Mouse (Mus musculus): Measurements from ENCODE around the gene Tshz2. TPM values are rescaled to one million over a fixed set of nuclear protein-coding genes. Genes with fewer than 3 reads are reported as not detected.

Gene Tshz2
- polyA plus RNA-seq, 1 experiment: 42.6 TPM

DNA sequence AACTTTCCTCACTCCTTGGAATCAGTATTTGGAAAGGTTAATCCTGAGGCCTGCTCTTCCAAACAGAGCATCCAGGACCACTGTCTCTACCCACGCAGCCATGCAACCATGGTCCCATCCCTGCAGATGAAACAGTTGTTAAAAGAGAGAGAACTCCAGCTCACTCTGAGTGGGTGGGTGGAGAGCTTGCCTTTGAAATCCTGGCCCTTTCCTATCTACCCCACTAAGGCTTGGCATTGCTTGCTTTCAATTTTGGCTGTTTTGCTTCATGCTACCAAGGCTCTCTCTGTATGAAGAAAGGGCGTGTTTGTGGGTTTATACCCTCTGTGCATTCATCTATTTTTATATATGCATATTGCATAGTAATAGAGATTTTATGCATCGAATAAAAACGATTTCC lies 33.2 kb upstream of the Tshz2 start:
- no peak for TF ChIP-seq CTCF (IDR thresholded peaks at IDR 0.05; ENCODE audit: borderline replicate concordance, extremely low read depth, insufficient read depth, insufficient read length)
- no peak for TF ChIP-seq POLR2A (IDR thresholded peaks at IDR 0.05; ENCODE audit: borderline replicate concordance, extremely low read depth, insufficient read depth, insufficient read length, poor library complexity, severe bottlenecking)
- no peak for DNase-seq (ENCODE audit: low read depth)

DNA sequence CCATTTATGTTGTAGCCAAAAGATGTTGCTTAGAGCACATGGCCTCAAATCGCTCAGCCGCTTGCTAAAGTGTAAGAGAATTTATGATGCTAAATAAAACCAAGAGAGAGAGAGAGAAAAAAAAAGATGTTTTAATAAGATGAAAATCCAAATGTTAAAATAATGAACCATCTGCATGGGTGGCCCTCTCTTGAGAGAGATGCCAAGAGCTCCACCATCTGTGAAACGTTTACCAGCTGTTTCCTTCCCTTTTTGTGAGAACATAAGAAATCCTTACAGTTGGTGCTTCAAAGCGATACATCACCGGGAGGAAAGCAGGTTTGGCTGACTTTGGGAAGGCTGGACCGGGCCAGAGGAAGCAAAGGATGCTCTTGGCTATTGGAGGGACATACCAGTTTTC lies 32.6 kb upstream of the Tshz2 start:
- TF ChIP-seq POLR2A (IDR thresholded peaks at IDR 0.05; ENCODE audit: borderline replicate concordance, extremely low read depth, insufficient read depth, insufficient read length, poor library complexity, severe bottlenecking) (no peak), CTCF (IDR thresholded peaks at IDR 0.05; ENCODE audit: borderline replicate concordance, extremely low read depth, insufficient read depth, insufficient read length) (no peak)
- DNase-seq (ENCODE audit: low read depth): peak; percentile 86

DNA sequence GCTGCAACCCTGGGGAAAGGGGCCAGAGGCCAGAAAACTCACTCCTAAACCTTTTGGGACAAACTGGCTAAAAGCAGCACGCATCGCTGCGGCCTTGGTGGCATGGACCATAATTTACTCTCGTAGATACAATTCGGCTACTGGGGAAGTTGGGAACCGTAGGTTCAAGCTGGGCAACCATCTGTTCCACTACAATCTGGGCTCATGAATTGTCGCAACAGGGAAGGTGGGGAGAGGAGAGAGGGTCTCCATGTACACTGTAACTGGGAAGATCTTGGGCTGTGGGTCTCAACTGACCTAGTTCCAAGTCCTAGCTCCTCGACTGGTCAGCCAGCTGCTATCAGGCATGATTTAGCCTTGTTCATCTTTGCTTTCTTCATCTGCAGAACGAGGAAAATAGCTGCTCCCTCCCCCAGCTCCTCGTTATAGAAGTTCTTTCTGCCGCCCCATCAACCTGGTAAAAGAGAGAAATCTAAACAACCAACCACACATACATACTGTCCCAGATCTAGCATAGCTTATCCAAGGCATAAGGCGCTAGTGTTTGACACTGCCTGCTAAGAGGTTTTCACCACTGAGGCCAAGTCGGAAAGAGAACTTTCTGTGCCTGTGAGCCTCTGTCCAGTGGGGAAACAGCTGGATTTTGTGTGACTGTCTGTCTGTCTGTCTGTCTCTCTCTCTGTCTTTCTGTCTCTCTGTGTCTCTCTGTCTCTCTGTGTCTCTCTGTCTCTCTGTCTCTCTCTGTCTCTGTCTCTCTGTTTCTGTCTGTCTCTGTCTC lies 25.7 kb upstream of the Tshz2 start:
- peak; percentile 39 for DNase-seq (ENCODE audit: low read depth)
- TF ChIP-seq CTCF (IDR thresholded peaks at IDR 0.05; ENCODE audit: borderline replicate concordance, extremely low read depth, insufficient read depth, insufficient read length) (no peak), POLR2A (IDR thresholded peaks at IDR 0.05; ENCODE audit: borderline replicate concordance, extremely low read depth, insufficient read depth, insufficient read length, poor library complexity, severe bottlenecking) (no peak)

DNA sequence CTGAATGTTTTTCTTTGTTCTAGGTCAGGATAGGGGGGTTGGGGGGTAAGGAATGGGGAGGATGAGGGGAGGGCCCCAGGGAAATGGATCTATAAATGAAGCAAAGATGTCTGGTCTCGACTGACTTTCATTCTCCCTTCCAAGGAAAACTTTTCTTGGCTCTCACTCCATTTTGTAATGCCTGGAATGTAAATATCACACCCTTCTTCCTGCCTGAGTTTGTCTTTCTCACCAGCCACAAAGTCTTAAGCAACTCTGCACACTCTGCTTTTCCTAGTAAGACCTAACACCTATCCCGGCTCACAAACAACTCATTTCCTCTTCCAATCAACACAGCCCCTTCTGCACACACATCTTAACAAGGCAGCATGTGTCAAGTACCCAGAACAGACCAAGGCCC lies 25.0 kb upstream of the Tshz2 start:
- TF ChIP-seq POLR2A (IDR thresholded peaks at IDR 0.05; ENCODE audit: borderline replicate concordance, extremely low read depth, insufficient read depth, insufficient read length, poor library complexity, severe bottlenecking) (no peak), CTCF (IDR thresholded peaks at IDR 0.05; ENCODE audit: borderline replicate concordance, extremely low read depth, insufficient read depth, insufficient read length) (no peak)

DNA sequence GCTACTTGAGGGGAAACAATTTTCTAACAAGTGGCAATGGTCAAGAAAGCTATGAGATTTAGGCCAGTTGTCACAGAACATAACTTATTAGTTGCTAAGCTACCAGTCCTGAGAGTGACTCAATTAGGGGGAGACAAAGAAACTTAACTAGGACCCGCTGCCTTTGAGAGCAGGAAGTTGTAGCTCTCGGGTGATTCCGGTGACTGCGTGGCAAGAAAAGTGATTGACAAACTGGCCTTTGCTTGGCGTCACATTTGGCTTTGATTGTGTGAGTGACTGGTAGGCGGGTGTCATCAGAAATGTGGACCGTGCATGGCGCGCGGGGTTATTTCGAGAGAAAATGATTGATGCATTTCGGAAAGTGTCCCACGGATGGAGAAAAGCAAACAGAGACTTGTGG lies 22.9 kb upstream of the Tshz2 start:
- TF ChIP-seq POLR2A (IDR thresholded peaks at IDR 0.05; ENCODE audit: borderline replicate concordance, extremely low read depth, insufficient read depth, insufficient read length, poor library complexity, severe bottlenecking) (no peak), CTCF (IDR thresholded peaks at IDR 0.05; ENCODE audit: borderline replicate concordance, extremely low read depth, insufficient read depth, insufficient read length) (no peak)

More for the DNA sequence above, 25.0 kb upstream of the Tshz2 start:
- DNase-seq (ENCODE audit: low read depth): no peak

DNA sequence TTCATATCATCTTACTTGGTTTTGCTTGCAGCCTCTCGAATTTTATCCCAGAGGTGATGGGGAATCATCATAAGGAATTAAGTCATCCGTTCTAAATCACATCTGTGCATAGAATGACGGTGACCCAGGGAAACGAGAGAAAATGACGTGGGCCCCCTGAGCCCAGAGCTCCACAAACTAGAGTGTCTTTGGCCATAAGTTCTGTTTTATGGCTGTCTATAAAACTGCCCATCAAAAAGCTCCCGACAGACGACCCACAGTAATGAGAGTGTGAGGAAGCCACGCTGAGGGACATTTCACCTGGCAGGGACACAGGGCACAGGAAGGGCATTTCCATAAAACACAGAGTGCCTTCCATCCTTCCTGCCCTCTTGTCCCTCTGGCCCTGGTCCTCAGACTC lies 21.9 kb upstream of the Tshz2 start:
- TF ChIP-seq CTCF (IDR thresholded peaks at IDR 0.05; ENCODE audit: borderline replicate concordance, extremely low read depth, insufficient read depth, insufficient read length) (no peak), POLR2A (IDR thresholded peaks at IDR 0.05; ENCODE audit: borderline replicate concordance, extremely low read depth, insufficient read depth, insufficient read length, poor library complexity, severe bottlenecking) (no peak)
- DNase-seq (ENCODE audit: low read depth): no peak

More for the DNA sequence above, 22.9 kb upstream of the Tshz2 start:
- peak; percentile 33 for DNase-seq (ENCODE audit: low read depth)

DNA sequence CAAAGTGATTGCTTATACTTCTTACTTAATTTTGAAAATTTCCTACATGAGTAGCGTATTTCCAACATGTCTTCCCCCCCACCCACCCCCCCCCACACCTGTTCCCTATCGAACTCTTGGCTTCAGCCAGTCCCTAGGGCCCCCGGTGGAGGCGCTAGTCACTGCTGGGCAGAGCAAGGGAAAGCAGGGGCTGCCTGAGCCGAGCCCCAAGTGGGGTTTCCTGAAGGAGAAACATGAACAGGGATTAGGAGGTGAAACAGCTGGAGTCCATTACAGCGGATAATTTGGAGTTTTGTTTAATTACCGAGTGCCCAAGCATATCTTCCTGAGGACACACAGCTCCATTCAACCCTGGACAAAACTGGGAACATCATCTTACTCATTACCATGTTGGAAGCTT lies 21.3 kb upstream of the Tshz2 start:
- DNase-seq (ENCODE audit: low read depth): no peak
- TF ChIP-seq CTCF (IDR thresholded peaks at IDR 0.05; ENCODE audit: borderline replicate concordance, extremely low read depth, insufficient read depth, insufficient read length) (0 out of 2 replicates have a peak, but pooled peaks have one; percentile 24), POLR2A (IDR thresholded peaks at IDR 0.05; ENCODE audit: borderline replicate concordance, extremely low read depth, insufficient read depth, insufficient read length, poor library complexity, severe bottlenecking) (no peak)

DNA sequence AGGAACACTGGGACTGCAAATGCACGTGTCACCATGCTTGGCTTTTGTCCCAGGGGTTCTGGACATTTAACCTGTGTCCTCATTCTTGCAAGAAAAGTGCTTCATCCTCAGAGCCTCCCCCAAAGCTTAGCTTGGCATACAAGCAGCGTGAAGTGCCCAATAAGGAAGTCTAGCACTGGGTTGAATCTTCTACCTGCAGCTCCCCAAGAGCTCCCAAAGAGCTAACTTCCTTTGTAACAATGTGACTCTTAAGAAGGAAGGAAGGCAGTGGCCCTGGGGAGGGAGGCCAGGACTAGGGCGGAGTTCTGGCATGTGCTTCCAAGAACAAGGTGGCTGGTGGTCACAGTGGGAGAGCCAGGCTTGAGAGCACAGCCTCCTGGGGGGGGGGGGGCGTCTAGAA lies 18.1 kb upstream of the Tshz2 start:
- DNase-seq (ENCODE audit: low read depth): no peak
- TF ChIP-seq CTCF (IDR thresholded peaks at IDR 0.05; ENCODE audit: borderline replicate concordance, extremely low read depth, insufficient read depth, insufficient read length) (no peak), POLR2A (IDR thresholded peaks at IDR 0.05; ENCODE audit: borderline replicate concordance, extremely low read depth, insufficient read depth, insufficient read length, poor library complexity, severe bottlenecking) (no peak)

DNA sequence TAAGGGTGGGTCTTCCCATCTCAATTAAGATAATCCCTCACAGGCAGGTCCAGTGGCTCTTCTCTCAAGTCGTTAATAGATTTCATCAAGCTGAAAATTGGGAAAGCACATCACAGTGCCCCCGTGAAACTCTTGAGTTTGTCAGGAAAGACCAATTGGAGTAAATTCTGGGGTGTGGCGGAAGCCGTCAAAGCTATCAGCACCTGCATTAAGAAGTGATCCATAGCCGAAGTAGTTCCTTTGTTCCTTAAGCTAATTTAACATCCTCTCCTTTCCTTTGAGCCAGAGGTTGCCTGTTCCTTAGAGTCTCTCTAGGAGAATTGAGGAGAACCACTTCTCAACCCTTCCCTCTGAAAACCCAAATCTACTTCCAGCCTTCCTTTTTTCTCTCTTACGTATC lies 16.8 kb upstream of the Tshz2 start:
- DNase-seq (ENCODE audit: low read depth): no peak
- TF ChIP-seq CTCF (IDR thresholded peaks at IDR 0.05; ENCODE audit: borderline replicate concordance, extremely low read depth, insufficient read depth, insufficient read length): no peak
- no peak for TF ChIP-seq POLR2A (IDR thresholded peaks at IDR 0.05; ENCODE audit: borderline replicate concordance, extremely low read depth, insufficient read depth, insufficient read length, poor library complexity, severe bottlenecking)

DNA sequence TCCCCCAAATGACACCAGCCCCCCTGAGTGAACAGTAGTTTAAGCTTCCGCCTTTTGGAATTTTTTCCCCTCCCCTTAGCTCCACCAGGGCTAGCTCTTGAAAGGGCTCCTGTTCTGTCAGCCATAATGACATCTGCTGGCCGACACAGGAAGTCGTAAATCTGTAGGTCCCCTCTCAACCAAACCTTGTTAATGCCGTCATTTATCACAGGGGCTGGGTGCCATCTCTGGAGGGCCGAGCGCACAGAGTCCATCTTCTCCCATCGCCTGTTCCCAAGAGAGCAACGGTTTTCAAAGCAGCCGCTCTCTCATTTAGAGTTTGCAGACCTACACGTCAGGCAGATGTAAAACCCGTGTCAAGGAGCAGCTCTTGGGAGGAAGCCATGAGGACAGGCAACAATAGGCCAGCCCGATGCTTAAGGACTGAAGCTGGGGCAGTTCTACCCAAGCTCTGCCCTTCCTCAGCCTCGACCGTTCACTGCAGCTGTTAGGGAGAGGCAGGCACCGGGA lies 11.6 kb upstream of the Tshz2 start:
- DNase-seq (ENCODE audit: low read depth): peak; percentile 69
- TF ChIP-seq POLR2A (IDR thresholded peaks at IDR 0.05; ENCODE audit: borderline replicate concordance, extremely low read depth, insufficient read depth, insufficient read length, poor library complexity, severe bottlenecking): no peak
- peak; percentile 43; the same call in 1 of the 2 replicates for TF ChIP-seq CTCF (IDR thresholded peaks at IDR 0.05; ENCODE audit: borderline replicate concordance, extremely low read depth, insufficient read depth, insufficient read length)

DNA sequence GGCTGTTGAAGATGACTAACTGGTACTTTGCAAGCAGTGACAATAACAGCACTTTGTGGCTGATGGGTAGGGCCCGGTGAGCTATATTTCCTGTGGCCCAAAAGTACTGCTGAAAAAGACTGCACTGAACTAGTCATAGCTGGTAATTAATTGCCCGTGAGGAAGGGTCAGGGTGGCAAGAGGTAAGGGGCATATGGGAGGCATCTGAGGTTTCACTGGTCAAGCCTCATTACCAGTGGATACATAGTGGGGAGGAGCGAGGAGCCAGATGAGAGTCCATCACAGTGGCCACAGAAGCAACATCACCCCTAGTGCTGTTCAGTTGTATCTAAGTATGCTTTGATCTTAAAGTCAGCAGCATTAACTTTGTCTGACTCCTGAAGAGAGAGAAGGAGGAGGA lies 2.7 kb upstream of the Tshz2 start:
- no peak for DNase-seq (ENCODE audit: low read depth)
- TF ChIP-seq POLR2A (IDR thresholded peaks at IDR 0.05; ENCODE audit: borderline replicate concordance, extremely low read depth, insufficient read depth, insufficient read length, poor library complexity, severe bottlenecking) (no peak), CTCF (IDR thresholded peaks at IDR 0.05; ENCODE audit: borderline replicate concordance, extremely low read depth, insufficient read depth, insufficient read length) (no peak)
